Mouse (Mus musculus): ENCODE data around the gene Gskip.

- TF ChIP-seq TAL1 (IDR thresholded peaks at IDR 0.05; ENCODE audit: low read length) (no peak), GATA1 (IDR thresholded peaks at IDR 0.05; ENCODE audit: low read length) (no peak)
These were observed 41.1 kb downstream of the Gskip start for GRCm38 (mm10) chr12:105725736-105726135.
